Mouse (Mus musculus) intestine, embryonic 16.5 days (tissue): ENCODE data around the gene Tnfaip1. TPM values are rescaled to one million over a fixed set of nuclear protein-coding genes. Genes with fewer than 3 reads are reported as not detected.

Experiments used
- ATAC-seq: fragments of 200-750 bp; cut with Nextera tagmentation; 2 replicates; pipeline ENCODE4 v1.8.0; 2017; ENCODE audit warnings: moderate TSS enrichment, moderate library complexity
- H3K27ac ChIP-seq: fragments of 300-500 bp; sonication (generic); 2 replicates; pipeline ENCODE4 v1.5.1; 2014; ENCODE audit warnings: mild to moderate bottlenecking, low read length
- H3K27me3 ChIP-seq: fragments of 300-500 bp; sonication (generic); replicated peaks from 2 replicates; pipeline ENCODE4 v1.6.1; 2014; ENCODE audit warnings: low read length, control low read depth, mixed read lengths; ENCODE audit not compliant: control insufficient read depth, insufficient read depth
- H3K36me3 ChIP-seq: fragments of 300-500 bp; sonication (generic); 2 replicates; pipeline ENCODE4 v1.6.1; 2014; ENCODE audit warnings: low read length, control low read depth; ENCODE audit not compliant: control insufficient read depth, insufficient read depth
- H3K4me1 ChIP-seq: fragments of 300-500 bp; sonication (generic); 2 replicates; pipeline ENCODE4 v1.6.1; 2014; ENCODE audit warnings: low read length, control low read depth, mixed read lengths; ENCODE audit not compliant: control insufficient read depth, insufficient read depth
- H3K4me2 ChIP-seq: fragments of 300-500 bp; sonication (generic); 2 replicates; pipeline ENCODE4 v1.6.1; 2014; ENCODE audit warnings: low read depth, low read length, control low read depth
- H3K4me3 ChIP-seq: fragments of 300-500 bp; sonication (generic); 2 replicates; pipeline ENCODE4 v1.5.1; 2014; ENCODE audit warnings: mild to moderate bottlenecking, low read length
- H3K9ac ChIP-seq: fragments of 300-500 bp; sonication (generic); 2 replicates; pipeline ENCODE4 v1.6.1; 2014; ENCODE audit warnings: low read depth, low read length
- H3K9me3 ChIP-seq: fragments of 300-500 bp; sonication (generic); 2 replicates; pipeline ENCODE4 v1.6.1; 2016; ENCODE audit warnings: low read length, control low read depth; ENCODE audit not compliant: control insufficient read depth
- WGBS: fragments of 180-500 bp; shearing (Covaris S2); extraction: QIAGEN DNeasy Blood & Tissue Kit; methylation state at CpG from one replicate; pipeline ENCODE4 v1.1.7; 2014; 5-methylcytosine and 5-hydroxymethylcytosine counted together
- polyA plus RNA-seq: library from polyadenylated mRNA; unstranded; fragments of >200 nt; fragmentation: Nextera tagmentation; extraction: Ambion mirVana; gene quantifications from 2 replicates; pipeline ENCODE4 v1.2.1, GENCODE M21; 2015

Gene Tnfaip1
- polyA plus RNA-seq, 1 experiment from 2014 or later, result 88.6 TPM

DNA sequence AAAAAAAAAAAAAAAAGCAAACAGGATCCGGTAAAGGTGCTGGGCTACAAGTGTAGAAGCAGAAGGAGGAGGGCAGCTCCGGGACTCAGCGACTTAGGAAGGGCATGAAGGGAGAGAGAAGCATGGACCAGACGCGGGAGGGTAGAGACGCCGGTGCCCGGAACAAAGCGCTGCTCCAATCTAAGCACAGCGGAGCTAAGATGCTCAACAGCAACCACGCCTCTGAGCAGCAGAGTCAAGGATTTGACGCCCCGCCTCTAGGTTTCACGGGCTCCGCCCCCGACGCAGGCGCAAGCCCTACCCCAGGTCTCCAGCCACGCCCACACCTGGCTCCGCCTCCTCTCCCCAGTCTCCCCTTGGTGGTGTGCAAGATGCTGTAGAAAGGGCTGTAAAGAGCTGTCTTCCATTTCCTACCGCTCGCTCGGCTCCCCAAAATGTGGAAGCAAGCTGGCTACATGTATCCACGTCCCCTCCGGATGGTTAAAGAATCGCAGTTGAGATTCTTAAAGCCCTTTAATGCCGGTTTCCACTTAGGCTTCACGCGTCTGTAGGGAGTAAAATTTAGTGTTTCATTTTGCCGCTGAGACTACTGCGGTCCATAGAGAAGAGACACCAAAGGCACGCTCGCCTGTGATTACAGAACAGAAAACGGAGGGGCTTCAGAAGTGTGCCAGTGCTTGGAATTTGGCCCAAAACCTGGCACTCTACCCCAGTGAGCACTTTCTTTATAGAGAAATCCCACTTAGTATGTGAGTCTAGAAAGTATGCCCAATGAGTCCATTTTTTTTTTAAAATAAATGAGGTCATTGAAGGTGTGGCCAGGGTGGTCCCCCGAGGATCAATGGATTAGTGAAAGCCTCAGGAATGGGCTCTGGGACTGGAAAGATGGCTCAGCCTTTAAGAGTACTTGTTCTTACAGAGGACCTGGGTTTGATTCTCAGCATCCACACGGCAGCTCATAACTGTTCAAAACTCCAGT, 38.3 kb downstream of the Tnfaip1 start, which contains the start of gene Sarm1:
Sarm1 (minus strand) TSS at position 211 of the 979 bp plus-strand sequence.
- peak within 1 kb of the TSS; percentile 56 for H3K4me3 ChIP-seq
- peak within 1 kb of the TSS; percentile 57 for H3K9ac ChIP-seq
- H3K9me3 ChIP-seq, result no peaks in the 10 kb centered on the region
- peak; percentile 97 for ATAC-seq
- no peaks in the 10 kb centered on the region for H3K36me3 ChIP-seq
- peaks cover 26% of the 10 kb centered on the region for H3K27me3 ChIP-seq
- no peak within 1 kb of the TSS for H3K27ac ChIP-seq
- H3K4me1 ChIP-seq, result peaks cover 8% of the 10 kb centered on the region
- H3K4me2 ChIP-seq, result peak within 1 kb of the TSS; percentile 96
- 3% methylated on average over 36 of the region's 36 CpGs for WGBS

DNA sequence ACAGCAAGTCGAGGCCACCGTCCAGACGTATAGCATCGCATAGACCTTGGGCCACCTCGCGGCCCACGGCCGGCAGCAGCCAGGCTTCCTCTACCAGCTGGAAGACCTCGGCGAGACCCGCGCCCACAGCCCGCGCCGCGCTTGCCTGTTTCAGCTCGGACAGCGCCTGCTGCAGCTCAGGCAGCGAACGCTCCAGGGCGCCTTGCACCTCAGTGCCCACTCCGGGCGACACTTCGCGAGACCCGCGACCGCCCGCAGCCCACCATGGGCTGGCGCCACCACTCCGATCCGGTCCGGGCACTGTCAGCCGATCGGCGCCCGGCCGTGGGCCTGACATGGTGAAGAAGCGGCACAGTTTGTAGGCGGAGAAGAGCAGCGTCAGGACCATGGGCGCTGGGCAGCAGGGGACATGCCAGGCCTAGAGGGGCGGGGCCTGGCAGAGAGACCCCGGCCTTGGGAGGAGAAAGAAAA, 39.0 kb downstream of the Tnfaip1 start:
- ATAC-seq, result peak; percentile 51
- peaks cover 26% of the 10 kb centered on the region for H3K27me3 ChIP-seq
- under 1% methylated on average over 44 of the region's 44 CpGs for WGBS

DNA sequence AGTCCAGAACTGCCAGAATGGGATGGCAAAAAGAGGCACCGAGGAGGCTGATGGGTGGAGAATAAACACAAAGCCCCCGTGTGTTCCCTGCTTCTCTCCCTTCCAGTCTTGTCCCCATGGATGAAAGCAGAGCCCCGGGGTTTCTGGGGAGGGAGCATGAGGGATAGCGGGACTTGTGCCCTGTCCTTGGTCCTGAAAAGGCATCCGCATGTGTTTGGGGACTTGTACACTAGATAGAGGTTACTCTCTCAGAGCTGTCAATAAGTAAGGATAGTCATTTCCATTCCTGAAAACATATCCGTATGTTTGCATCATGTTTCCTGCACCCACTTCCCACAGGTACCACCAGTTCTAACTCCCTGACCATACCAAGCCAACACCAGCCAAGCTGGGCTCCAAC, 40.2 kb downstream of the Tnfaip1 start:
- H3K4me3 ChIP-seq, result no peak overlapping the region
- no peak overlapping the region for H3K27ac ChIP-seq
- ATAC-seq, result no peak
- H3K9ac ChIP-seq, result no peak overlapping the region
- H3K27me3 ChIP-seq, result peaks cover 35% of the 10 kb centered on the region
- no peak overlapping the region for H3K4me2 ChIP-seq
- 3% methylated on average over 6 of the region's 6 CpGs for WGBS
- H3K4me1 ChIP-seq, result peaks cover 8% of the 10 kb centered on the region
- H3K36me3 ChIP-seq, result no peaks in the 10 kb centered on the region
- no peaks in the 10 kb centered on the region for H3K9me3 ChIP-seq

More for the DNA sequence above, 39.0 kb downstream of the Tnfaip1 start:
- H3K9ac ChIP-seq, result peak overlapping the region; percentile 57
- no peaks in the 10 kb centered on the region for H3K36me3 ChIP-seq
- peaks cover 8% of the 10 kb centered on the region for H3K4me1 ChIP-seq
- no peaks in the 10 kb centered on the region for H3K9me3 ChIP-seq
- peak overlapping the region; percentile 56 for H3K4me3 ChIP-seq
- no peak overlapping the region for H3K27ac ChIP-seq
- H3K4me2 ChIP-seq, result peak overlapping the region; percentile 96

DNA sequence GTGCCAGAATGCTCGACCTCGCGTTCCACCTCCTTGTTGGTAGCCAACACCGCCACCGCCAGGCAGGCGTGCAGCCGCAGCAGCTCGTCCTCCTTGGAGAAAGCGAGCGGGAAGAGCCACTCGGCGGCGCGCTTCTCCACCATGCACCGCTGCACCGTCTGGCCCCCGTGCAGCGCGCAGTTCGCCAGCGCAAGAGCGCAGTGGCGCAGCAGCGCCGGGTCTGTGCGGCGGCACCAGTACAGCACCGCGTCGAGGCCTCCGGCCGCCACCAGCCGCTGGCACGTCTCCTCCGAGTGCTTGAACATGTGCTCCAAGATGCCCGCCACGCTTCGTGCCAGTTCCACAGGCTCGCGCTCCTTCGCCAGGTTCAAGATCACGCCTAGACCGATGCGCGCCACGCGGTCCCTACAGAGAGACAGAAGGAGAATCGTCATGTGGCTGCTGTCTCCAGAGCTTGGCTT, 45.3 kb downstream of the Tnfaip1 start:
- Histone ChIP-seq H3K9ac (no peak overlapping the region), H3K27ac (no peak overlapping the region), H3K4me3 (peak overlapping the region; percentile 27), H3K4me1 (peaks cover 2% of the 10 kb centered on the region; the same call in 1 of the 2 replicates), H3K9me3 (no peaks in the 10 kb centered on the region), H3K36me3 (no peaks in the 10 kb centered on the region), H3K4me2 (peak overlapping the region; percentile 44), H3K27me3 (peaks cover 59% of the 10 kb centered on the region)
- ATAC-seq, result peak; percentile 56
- 8% methylated on average over 48 of the region's 48 CpGs for WGBS

DNA sequence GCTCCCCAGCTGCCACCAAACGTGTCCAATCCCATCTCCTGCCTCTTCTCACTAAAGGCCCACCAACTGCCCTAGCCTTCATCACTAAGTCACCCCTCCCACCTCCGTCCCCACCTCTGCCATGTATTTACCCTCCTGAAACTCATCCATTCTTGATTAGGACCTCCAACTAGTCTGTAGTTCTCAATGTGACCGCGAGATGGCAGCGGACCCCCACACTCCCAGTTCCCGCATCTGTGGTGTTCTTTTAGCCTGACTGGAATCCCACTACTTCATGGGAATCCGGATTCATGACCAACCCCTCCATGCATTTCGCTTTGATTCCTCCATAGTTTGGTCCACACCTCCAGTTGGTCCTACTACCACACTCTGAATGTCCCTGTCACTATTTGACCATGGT, 48.0 kb downstream of the Tnfaip1 start:
- Histone ChIP-seq H3K4me3 (no peak overlapping the region), H3K4me2 (no peak overlapping the region), H3K9me3 (no peaks in the 10 kb centered on the region), H3K27me3 (peaks cover 54% of the 10 kb centered on the region), H3K9ac (no peak overlapping the region), H3K36me3 (no peaks in the 10 kb centered on the region), H3K27ac (no peak overlapping the region), H3K4me1 (peaks cover 2% of the 10 kb centered on the region; the same call in 1 of the 2 replicates)
- 3% methylated on average over 8 of the region's 8 CpGs for WGBS
- ATAC-seq, result no peak

DNA sequence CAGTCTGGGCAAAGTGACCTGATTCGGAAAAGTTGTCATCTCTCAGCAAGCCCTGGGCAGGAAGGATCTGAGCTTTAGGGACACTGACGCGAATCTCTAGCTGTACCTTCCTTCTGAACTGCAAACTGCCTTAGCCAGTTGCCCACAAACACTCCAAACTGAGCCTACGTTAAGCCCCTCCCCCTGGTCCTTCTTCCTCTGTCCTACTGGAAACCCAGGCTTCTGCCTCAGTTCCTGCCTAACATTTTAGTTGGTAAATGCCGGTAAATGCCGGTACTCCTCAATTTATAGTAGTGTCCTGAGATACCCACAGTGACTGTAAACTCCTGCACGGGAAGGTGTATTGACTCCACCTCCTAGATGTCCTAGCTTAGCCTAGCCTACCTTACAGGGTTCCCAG, 52.5 kb downstream of the Tnfaip1 start:
- Histone ChIP-seq H3K4me2 (no peak overlapping the region), H3K27me3 (peaks cover 31% of the 10 kb centered on the region), H3K9me3 (no peaks in the 10 kb centered on the region), H3K9ac (no peak overlapping the region), H3K4me3 (no peak overlapping the region), H3K4me1 (no peaks in the 10 kb centered on the region), H3K36me3 (no peaks in the 10 kb centered on the region), H3K27ac (no peak overlapping the region)
- whole genome bisulfite sequencing, result 52% methylated on average over 7 of the region's 7 CpGs
- ATAC-seq, result no peak

DNA sequence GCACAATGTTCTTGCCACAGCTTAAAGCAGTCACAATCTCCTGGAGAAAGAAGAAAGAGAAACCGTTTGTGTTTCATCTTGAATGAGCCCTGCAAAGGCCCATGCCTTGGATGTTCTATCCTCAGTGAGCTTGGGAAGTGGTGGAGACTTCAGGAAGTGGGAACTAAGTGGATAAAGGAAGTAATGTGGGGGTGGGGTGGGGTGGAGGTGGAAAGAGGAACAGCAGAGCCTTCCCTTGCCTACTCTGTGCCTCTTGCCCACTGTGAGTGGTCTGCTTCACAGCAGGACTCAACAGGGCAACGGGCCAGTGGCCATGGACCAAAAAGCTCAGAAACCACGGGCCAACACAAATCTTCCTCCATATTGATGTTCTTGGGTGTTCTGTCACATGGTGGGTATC, 60.8 kb downstream of the Tnfaip1 start:
- H3K4me2 ChIP-seq, result no peak overlapping the region
- H3K27ac ChIP-seq, result no peak overlapping the region
- 76% methylated on average over 3 of the region's 3 CpGs for WGBS
- no peaks in the 10 kb centered on the region for H3K4me1 ChIP-seq
- H3K4me3 ChIP-seq, result no peak overlapping the region
- ATAC-seq, result no peak
- H3K9me3 ChIP-seq, result no peaks in the 10 kb centered on the region
- no peaks in the 10 kb centered on the region for H3K36me3 ChIP-seq
- H3K9ac ChIP-seq, result no peak overlapping the region
- H3K27me3 ChIP-seq, result no peaks in the 10 kb centered on the region

Other genes with a start within 250 kb of the Tnfaip1 start
- 0.32 TPM in 1 of 2 replicates, not detected in the other for gene BC030499, start 245.5 kb downstream of the Tnfaip1 start, polyA plus RNA-seq
- gene Spag5, start 234.8 kb downstream of the Tnfaip1 start, polyA plus RNA-seq, result 23.4 and 27.3 TPM in 2 replicates
- gene Aldoc, start 213.4 kb downstream of the Tnfaip1 start, polyA plus RNA-seq, result 33.3 and 34.0 TPM in 2 replicates
- gene Pigs, start 207.9 kb downstream of the Tnfaip1 start, polyA plus RNA-seq, result 92.9 and 93.1 TPM in 2 replicates
- gene Unc119, start 192.8 kb downstream of the Tnfaip1 start, polyA plus RNA-seq, result 29.5 and 29.9 TPM in 2 replicates
- gene Foxn1, start 149.8 kb downstream of the Tnfaip1 start, polyA plus RNA-seq, result not detected in 2 replicates
- 4.6 and 6.7 TPM in 2 replicates for gene Slc13a2, start 114.1 kb downstream of the Tnfaip1 start, polyA plus RNA-seq
- gene Slc46a1, start 70.6 kb downstream of the Tnfaip1 start, polyA plus RNA-seq, result 11.0 and 12.8 TPM in 2 replicates
- 1.6 and 2.1 TPM in 2 replicates for gene Sarm1, start 38.6 kb downstream of the Tnfaip1 start, polyA plus RNA-seq
- gene Vtn, start 37.2 kb downstream of the Tnfaip1 start, polyA plus RNA-seq, result 18.1 and 29.3 TPM in 2 replicates
- gene Sebox, start 32.9 kb downstream of the Tnfaip1 start, polyA plus RNA-seq, result not detected in 2 replicates
- gene Tmem199, start 24.2 kb downstream of the Tnfaip1 start, polyA plus RNA-seq, result 60.6 and 62.2 TPM in 2 replicates
- 135 and 146 TPM in 2 replicates for gene Poldip2, start 24.1 kb downstream of the Tnfaip1 start, polyA plus RNA-seq
- gene Ift20, start within 50 bp of the Tnfaip1 start, polyA plus RNA-seq, result 118 and 124 TPM in 2 replicates
- gene Tmem97, start 14.4 kb upstream of the Tnfaip1 start, polyA plus RNA-seq, result 228 and 248 TPM in 2 replicates
- gene Nlk, start 161.0 kb upstream of the Tnfaip1 start, polyA plus RNA-seq, result 8.4 and 8.8 TPM in 2 replicates
- gene Ccnq, start 215.4 kb upstream of the Tnfaip1 start, polyA plus RNA-seq, result 35.9 and 38.5 TPM in 2 replicates